Mouse (Mus musculus): Measurements from ENCODE around the gene Camta1. TPM values are rescaled to one million over a fixed set of nuclear protein-coding genes. Genes with fewer than 3 reads are reported as not detected.

Gene Camta1
- polyA plus RNA-seq, 1 experiment from 2014 or later = 123 TPM

- Histone ChIP-seq H3K27ac (ENCODE audit: low read depth, low read length) (peak overlapping the region; percentile 97), H3K36me3 (ENCODE audit: control insufficient read depth, insufficient read depth, low read length) (peaks cover 3% of the 10 kb centered on the region; the same call in 1 of the 2 replicates), H3K4me3 (ENCODE audit: low read depth, low read length) (peak overlapping the region; percentile 89), H3K9me3 (replicated peaks; ENCODE audit: control insufficient read depth, low read length) (no peaks in the 10 kb centered on the region), H3K9ac (ENCODE audit: low read length) (peak overlapping the region; percentile 94), H3K4me1 (ENCODE audit: control insufficient read depth, insufficient read depth, low read length) (peaks cover 15% of the 10 kb centered on the region), H3K4me2 (ENCODE audit: low read length) (peak overlapping the region; percentile 72), H3K27me3 (replicated peaks; ENCODE audit: control insufficient read depth, insufficient read depth, low read length) (no peaks in the 10 kb centered on the region)
- 1% methylated on average over 100 of the region's 101 CpGs for WGBS
- DNase-seq (ENCODE audit: low spot score) (peak; percentile 98), ATAC-seq (peak; percentile 99)
Measured at GRCm38 (mm10) chr4:151108028-151108771, 753.5 kb downstream of the Camta1 start.

DNA sequence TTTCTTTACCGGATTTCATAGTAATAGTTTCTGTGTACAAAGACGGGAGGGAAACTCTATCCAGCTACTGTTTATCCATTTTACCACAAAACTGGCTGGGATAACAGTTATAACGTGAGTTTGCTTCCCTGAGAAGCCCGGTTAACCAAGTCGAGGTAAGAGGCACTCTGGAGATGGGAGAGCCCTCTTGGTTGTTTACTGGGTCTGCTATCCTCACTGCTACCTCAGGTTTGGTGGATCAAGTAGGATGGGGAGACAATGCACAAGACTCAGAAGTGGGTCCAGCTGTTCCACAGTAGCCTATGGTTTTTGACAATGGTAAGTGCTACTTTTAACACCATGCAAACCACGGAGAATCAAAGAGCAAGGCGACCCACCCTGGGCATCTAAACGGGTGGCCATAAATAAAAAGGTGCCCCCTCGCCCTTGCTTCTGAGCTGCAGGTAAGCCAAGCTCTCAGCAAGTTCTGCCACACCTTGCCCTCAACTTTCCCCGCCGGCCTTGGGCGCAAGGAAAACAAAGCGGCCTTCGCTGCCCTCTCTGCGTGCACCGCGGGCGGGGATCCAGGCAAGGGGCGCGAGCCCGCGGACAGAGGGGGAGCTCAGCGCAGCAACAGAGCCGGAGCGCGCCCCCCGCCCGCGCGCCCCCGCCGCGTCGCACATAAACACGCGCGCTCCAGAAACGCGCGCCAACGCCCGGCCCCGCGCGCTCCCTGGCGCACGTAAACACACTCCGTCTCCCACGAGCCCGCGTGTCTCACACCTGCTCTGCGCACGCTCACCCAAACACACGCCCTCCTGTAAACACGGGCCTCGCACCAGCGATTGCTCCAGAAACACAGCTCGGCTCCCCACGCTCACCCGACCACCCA is 754.3 kb downstream of the Camta1 start:
- Histone ChIP-seq H3K4me1 (ENCODE audit: control insufficient read depth, insufficient read depth, low read length) (peaks cover 24% of the 10 kb centered on the region), H3K27me3 (replicated peaks; ENCODE audit: control insufficient read depth, insufficient read depth, low read length) (no peaks in the 10 kb centered on the region)

GRCm38 (mm10) chr4:151106468-151106867 is 755.2 kb downstream of the Camta1 start:
- WGBS = 17% methylated on average over 10 of the region's 10 CpGs

More for the DNA sequence above, 754.3 kb downstream of the Camta1 start:
- ATAC-seq (peak; percentile 33), DNase-seq (ENCODE audit: low spot score) (peak; percentile 78)
- Histone ChIP-seq H3K27ac (ENCODE audit: low read depth, low read length) (peak overlapping the region; percentile 97), H3K4me2 (ENCODE audit: low read length) (peak overlapping the region; percentile 72), H3K9ac (ENCODE audit: low read length) (peak overlapping the region; percentile 94), H3K9me3 (replicated peaks; ENCODE audit: control insufficient read depth, low read length) (no peaks in the 10 kb centered on the region), H3K4me3 (ENCODE audit: low read depth, low read length) (peak overlapping the region; percentile 89), H3K36me3 (ENCODE audit: control insufficient read depth, insufficient read depth, low read length) (peaks cover 3% of the 10 kb centered on the region; the same call in 1 of the 2 replicates)
- 2% methylated on average over 52 of the region's 60 CpGs for WGBS

GRCm38 (mm10) chr4:151105886-151106285 is 755.8 kb downstream of the Camta1 start:
- H3K27ac ChIP-seq (ENCODE audit: low read depth, low read length) = 0 out of 2 replicates have a peak overlapping the region, but pooled peaks have one; percentile 41

More at GRCm38 (mm10) chr4:151106468-151106867, 755.2 kb downstream of the Camta1 start:
- peak overlapping the region; percentile 89 for H3K4me3 ChIP-seq (ENCODE audit: low read depth, low read length)
- no peak for ATAC-seq
- H3K4me1 ChIP-seq (ENCODE audit: control insufficient read depth, insufficient read depth, low read length) = peaks cover 29% of the 10 kb centered on the region
- peak overlapping the region; percentile 72 for H3K4me2 ChIP-seq (ENCODE audit: low read length)
- H3K27ac ChIP-seq (ENCODE audit: low read depth, low read length) = peak overlapping the region; percentile 77
- H3K36me3 ChIP-seq (ENCODE audit: control insufficient read depth, insufficient read depth, low read length) = peaks cover 3% of the 10 kb centered on the region; the same call in 1 of the 2 replicates
- H3K9ac ChIP-seq (ENCODE audit: low read length) = peak overlapping the region; percentile 94
- no peaks in the 10 kb centered on the region for H3K27me3 ChIP-seq (replicated peaks; ENCODE audit: control insufficient read depth, insufficient read depth, low read length)
- H3K9me3 ChIP-seq (replicated peaks; ENCODE audit: control insufficient read depth, low read length) = no peaks in the 10 kb centered on the region
- DNase-seq (ENCODE audit: low spot score) = peak; percentile 65

DNA sequence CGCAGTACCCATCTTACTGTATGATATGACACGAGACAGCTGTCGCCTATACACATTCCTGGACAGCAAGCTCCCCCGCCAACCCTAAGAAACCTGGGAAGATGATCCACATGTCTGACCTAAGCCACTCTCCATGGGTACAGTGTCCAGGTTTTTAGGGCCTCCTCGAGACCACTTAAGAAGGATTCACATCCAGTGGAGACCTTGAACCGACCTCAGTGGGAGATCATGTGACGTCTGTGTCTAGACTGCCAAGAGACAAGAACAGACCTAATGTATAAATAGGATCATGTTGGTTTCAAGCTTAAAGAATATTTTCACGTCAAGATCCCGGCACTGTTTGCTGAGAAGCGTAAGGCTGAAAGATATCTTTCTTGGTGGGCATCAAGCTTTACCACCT is 757.5 kb downstream of the Camta1 start:
- no peaks in the 10 kb centered on the region for H3K27me3 ChIP-seq (replicated peaks; ENCODE audit: control insufficient read depth, insufficient read depth, low read length)
- ATAC-seq (no peak), DNase-seq (ENCODE audit: low spot score) (no peak)
- peak overlapping the region; percentile 72 for H3K27ac ChIP-seq (ENCODE audit: low read depth, low read length)
- H3K4me2 ChIP-seq (ENCODE audit: low read length) = peak overlapping the region; percentile 19; the same call in 1 of the 2 replicates
- no peak overlapping the region for H3K4me3 ChIP-seq (ENCODE audit: low read depth, low read length)
- no peaks in the 10 kb centered on the region for H3K9me3 ChIP-seq (replicated peaks; ENCODE audit: control insufficient read depth, low read length)
- H3K4me1 ChIP-seq (ENCODE audit: control insufficient read depth, insufficient read depth, low read length) = peaks cover 34% of the 10 kb centered on the region
- H3K36me3 ChIP-seq (ENCODE audit: control insufficient read depth, insufficient read depth, low read length) = no peaks in the 10 kb centered on the region
- WGBS = 84% methylated on average over 10 of the region's 10 CpGs
- no peak overlapping the region; the same call in 1 of the 2 replicates for H3K9ac ChIP-seq (ENCODE audit: low read length)

More at GRCm38 (mm10) chr4:151105886-151106285, 755.8 kb downstream of the Camta1 start:
- ATAC-seq (no peak), DNase-seq (ENCODE audit: low spot score) (no peak)
- 48% methylated on average over 6 of the region's 6 CpGs for WGBS
- peak overlapping the region; percentile 72 for H3K4me2 ChIP-seq (ENCODE audit: low read length)
- peak overlapping the region; percentile 89 for H3K4me3 ChIP-seq (ENCODE audit: low read depth, low read length)
- H3K9me3 ChIP-seq (replicated peaks; ENCODE audit: control insufficient read depth, low read length) = no peaks in the 10 kb centered on the region
- no peaks in the 10 kb centered on the region for H3K36me3 ChIP-seq (ENCODE audit: control insufficient read depth, insufficient read depth, low read length)
- no peaks in the 10 kb centered on the region for H3K27me3 ChIP-seq (replicated peaks; ENCODE audit: control insufficient read depth, insufficient read depth, low read length)
- peaks cover 29% of the 10 kb centered on the region for H3K4me1 ChIP-seq (ENCODE audit: control insufficient read depth, insufficient read depth, low read length)
- 0 out of 2 replicates have a peak overlapping the region, but pooled peaks have one; percentile 17 for H3K9ac ChIP-seq (ENCODE audit: low read length)

GRCm38 (mm10) chr4:151103646-151104045 is 758.0 kb downstream of the Camta1 start:
- peak overlapping the region; percentile 19; the same call in 1 of the 2 replicates for H3K4me2 ChIP-seq (ENCODE audit: low read length)
- peak overlapping the region; percentile 72 for H3K27ac ChIP-seq (ENCODE audit: low read depth, low read length)
- H3K27me3 ChIP-seq (replicated peaks; ENCODE audit: control insufficient read depth, insufficient read depth, low read length) = no peaks in the 10 kb centered on the region
- H3K36me3 ChIP-seq (ENCODE audit: control insufficient read depth, insufficient read depth, low read length) = no peaks in the 10 kb centered on the region
- no peaks in the 10 kb centered on the region for H3K9me3 ChIP-seq (replicated peaks; ENCODE audit: control insufficient read depth, low read length)
- H3K4me3 ChIP-seq (ENCODE audit: low read depth, low read length) = no peak overlapping the region
- peaks cover 34% of the 10 kb centered on the region for H3K4me1 ChIP-seq (ENCODE audit: control insufficient read depth, insufficient read depth, low read length)
- ATAC-seq (no peak), DNase-seq (ENCODE audit: low spot score) (peak; percentile 82)
- H3K9ac ChIP-seq (ENCODE audit: low read length) = no peak overlapping the region; the same call in 1 of the 2 replicates
- 77% methylated on average over 11 of the region's 11 CpGs for WGBS

DNA sequence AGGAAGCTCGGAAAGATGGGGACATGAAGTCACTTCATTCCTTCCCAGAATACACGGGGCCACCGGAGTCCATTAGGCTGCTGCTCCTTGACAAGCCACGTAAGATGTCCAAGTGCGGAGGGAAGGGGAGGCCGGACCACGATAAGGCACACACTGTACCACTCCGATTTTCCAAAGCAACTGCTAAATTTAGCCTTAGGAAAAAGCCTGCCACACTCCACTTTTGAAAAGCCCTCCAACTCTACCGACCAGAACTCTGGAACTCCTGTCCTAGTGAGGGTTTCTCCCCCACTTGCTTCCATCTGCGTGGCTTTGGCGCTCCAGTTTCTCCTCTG is 764.6 kb downstream of the Camta1 start:
- no peaks in the 10 kb centered on the region for H3K9me3 ChIP-seq (replicated peaks; ENCODE audit: control insufficient read depth, low read length)
- H3K4me2 ChIP-seq (ENCODE audit: low read length) = no peak overlapping the region
- no peak for DNase-seq (ENCODE audit: low spot score)
- no peak for ATAC-seq
- H3K36me3 ChIP-seq (ENCODE audit: control insufficient read depth, insufficient read depth, low read length) = peaks cover 17% of the 10 kb centered on the region
- 84% methylated on average over 11 of the region's 11 CpGs for WGBS
- H3K27ac ChIP-seq (ENCODE audit: low read depth, low read length) = no peak overlapping the region
- no peak overlapping the region for H3K9ac ChIP-seq (ENCODE audit: low read length)
- H3K4me1 ChIP-seq (ENCODE audit: control insufficient read depth, insufficient read depth, low read length) = peaks cover 7% of the 10 kb centered on the region
- H3K27me3 ChIP-seq (replicated peaks; ENCODE audit: control insufficient read depth, insufficient read depth, low read length) = no peaks in the 10 kb centered on the region
- no peak overlapping the region for H3K4me3 ChIP-seq (ENCODE audit: low read depth, low read length)

DNA sequence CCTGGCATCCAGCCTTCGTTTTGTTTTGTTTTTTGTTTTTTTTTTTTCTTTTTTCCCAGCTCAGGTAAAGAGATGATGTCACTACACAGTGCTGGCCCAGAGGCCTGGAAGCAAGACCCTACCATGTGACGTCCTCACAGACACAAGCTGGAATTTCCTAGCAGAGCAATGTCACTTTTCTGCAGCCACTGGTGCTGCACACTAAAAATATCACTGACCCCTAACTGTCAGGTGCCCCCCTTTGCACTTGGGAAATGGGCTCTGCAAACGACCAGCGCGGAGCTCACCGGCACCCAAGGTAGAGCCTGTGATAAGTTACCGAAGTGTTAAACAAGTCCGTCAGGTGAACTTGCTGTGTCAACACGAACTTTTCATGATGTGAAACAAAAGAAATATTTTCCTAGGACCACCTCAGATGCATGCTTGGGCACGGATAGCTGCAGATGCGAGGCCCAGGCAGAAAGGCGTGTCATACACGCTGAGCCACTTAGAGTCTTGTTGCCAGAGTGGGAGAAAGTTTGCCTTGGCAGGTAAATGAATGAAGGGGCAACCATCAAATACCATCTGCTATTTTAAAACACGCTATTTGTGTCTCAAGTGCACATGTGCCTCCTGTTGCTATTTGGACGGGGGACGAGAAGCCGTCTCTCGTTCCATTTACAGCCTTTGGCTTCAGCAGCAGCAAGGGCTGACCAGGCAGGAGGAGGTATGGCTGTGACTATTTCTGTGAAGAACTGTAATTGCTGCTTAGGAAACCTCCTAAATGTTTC is 765.2 kb downstream of the Camta1 start:
- ATAC-seq (no peak), DNase-seq (ENCODE audit: low spot score) (no peak)
- no peak overlapping the region for H3K4me2 ChIP-seq (ENCODE audit: low read length)
- H3K27ac ChIP-seq (ENCODE audit: low read depth, low read length) = no peak overlapping the region
- H3K27me3 ChIP-seq (replicated peaks; ENCODE audit: control insufficient read depth, insufficient read depth, low read length) = no peaks in the 10 kb centered on the region
- peaks cover 17% of the 10 kb centered on the region for H3K36me3 ChIP-seq (ENCODE audit: control insufficient read depth, insufficient read depth, low read length)
- peaks cover 5% of the 10 kb centered on the region for H3K4me1 ChIP-seq (ENCODE audit: control insufficient read depth, insufficient read depth, low read length)
- 82% methylated on average over 18 of the region's 18 CpGs for WGBS
- no peaks in the 10 kb centered on the region for H3K9me3 ChIP-seq (replicated peaks; ENCODE audit: control insufficient read depth, low read length)
- no peak overlapping the region for H3K4me3 ChIP-seq (ENCODE audit: low read depth, low read length)
- no peak overlapping the region for H3K9ac ChIP-seq (ENCODE audit: low read length)
